Mouse (Mus musculus) liver, embryonic 13.5 days (tissue): ENCODE results near the gene Plxdc2. TPM values are rescaled to one million over a fixed set of nuclear protein-coding genes. Genes with fewer than 3 reads are reported as not detected.

Experiments used
- ATAC-seq: fragments of 200-750 bp; cut with Nextera tagmentation; 2 replicates; pipeline ENCODE4 v1.8.0; 2017; ENCODE audit warnings: low read depth, mild to moderate bottlenecking, moderate number of reproducible peaks, moderate library complexity
- DNase-seq: peaks from one replicate; pipeline ENCODE4 v3.0.0; 2022
- H3K27ac ChIP-seq: fragments of 300-500 bp; sonication (generic); 2 replicates; pipeline ENCODE4 v1.5.1; 2015; ENCODE audit warnings: moderate library complexity, mild to moderate bottlenecking, inconsistent platforms
- H3K27me3 ChIP-seq: fragments of 300-500 bp; sonication (generic); 2 replicates; pipeline ENCODE4 v1.6.1; 2015; ENCODE audit warnings: mild to moderate bottlenecking, inconsistent platforms
- H3K36me3 ChIP-seq: fragments of 300-500 bp; sonication (generic); 2 replicates; pipeline ENCODE4 v1.6.1; 2015; ENCODE audit warnings: mild to moderate bottlenecking, inconsistent platforms
- H3K4me1 ChIP-seq: fragments of 300-500 bp; sonication (generic); replicated peaks from 2 replicates; pipeline ENCODE4 v1.6.1; 2015; ENCODE audit warnings: inconsistent platforms
- H3K4me2 ChIP-seq: fragments of 300-500 bp; sonication (generic); 2 replicates; pipeline ENCODE4 v1.6.1; 2015; ENCODE audit warnings: inconsistent platforms, mild to moderate bottlenecking, moderate library complexity
- H3K4me3 ChIP-seq: fragments of 300-500 bp; sonication (generic); replicated peaks from 2 replicates; pipeline ENCODE4 v1.5.1; 2015; ENCODE audit warnings: mild to moderate bottlenecking, inconsistent platforms
- H3K9ac ChIP-seq: fragments of 300-500 bp; sonication (generic); 2 replicates; pipeline ENCODE4 v1.6.1; 2015; ENCODE audit warnings: mild to moderate bottlenecking, inconsistent platforms
- H3K9me3 ChIP-seq: fragments of 300-500 bp; sonication (generic); replicated peaks from 2 replicates; pipeline ENCODE4 v1.6.1; 2016; ENCODE audit warnings: inconsistent platforms
- WGBS: fragments of 180-500 bp; shearing (Covaris S2); methylation state at CpG from one replicate; pipeline ENCODE4 v1.1.7; 2015; ENCODE audit not compliant: insufficient replicate concordance; 5-methylcytosine and 5-hydroxymethylcytosine counted together
- polyA plus RNA-seq: library from polyadenylated mRNA; unstranded; fragments of >200 nt; fragmentation: Nextera tagmentation; extraction: Ambion mirVana; gene quantifications from 2 replicates; pipeline ENCODE4 v1.2.1, GENCODE M21; 2015

Plxdc2 gene
- polyA plus RNA-seq, 1 experiment from 2014 or later: 1.6 TPM

GRCm38 (mm10) chr2:16439030-16439429 lies 82.9 kb downstream of the Plxdc2 start:
- Histone ChIP-seq H3K27me3 (no peaks in the 10 kb centered on the region), H3K4me3 (no peak overlapping the region), H3K9ac (no peak overlapping the region), H3K36me3 (no peaks in the 10 kb centered on the region), H3K9me3 (no peaks in the 10 kb centered on the region), H3K4me2 (no peak overlapping the region), H3K4me1 (no peaks in the 10 kb centered on the region), H3K27ac (no peak overlapping the region)
- WGBS: 64% methylated on average over 5 of the region's 5 CpGs
- DNase-seq: no peak
- no peak for ATAC-seq

- Histone ChIP-seq H3K4me1 (no peaks in the 10 kb centered on the region), H3K27ac (no peak overlapping the region), H3K36me3 (no peaks in the 10 kb centered on the region), H3K9ac (no peak overlapping the region), H3K9me3 (no peaks in the 10 kb centered on the region), H3K27me3 (no peaks in the 10 kb centered on the region), H3K4me2 (no peak overlapping the region), H3K4me3 (no peak overlapping the region)
- DNase-seq: no peak
- 59% methylated on average over 2 of the region's 2 CpGs for WGBS
- ATAC-seq: no peak
Measured at GRCm38 (mm10) chr2:16442643-16443042, 86.5 kb downstream of the Plxdc2 start.

DNA sequence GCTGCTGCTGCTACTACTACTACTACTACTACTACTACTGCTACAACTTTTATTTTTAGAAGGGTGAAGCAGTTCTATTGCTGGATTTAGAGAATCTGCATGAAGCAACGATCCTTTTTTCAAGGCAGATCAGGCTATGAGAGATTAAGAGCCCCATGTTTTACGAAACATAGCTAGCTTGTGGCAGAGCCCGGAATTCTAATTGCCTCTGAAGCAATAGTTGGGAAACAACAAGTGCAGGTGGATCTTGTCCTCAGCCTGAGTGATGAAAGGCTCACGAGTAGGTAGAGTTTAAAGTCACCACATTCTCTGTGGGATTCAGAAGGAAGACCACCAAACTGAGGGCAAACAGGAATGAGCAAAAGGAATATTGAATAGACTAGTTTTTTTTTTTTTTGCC lies 91.8 kb downstream of the Plxdc2 start:
- no peaks in the 10 kb centered on the region for H3K27me3 ChIP-seq
- DNase-seq (no peak), ATAC-seq (no peak)
- H3K9me3 ChIP-seq: no peaks in the 10 kb centered on the region
- H3K4me3 ChIP-seq: no peak overlapping the region
- WGBS: 59% methylated on average over 4 of the region's 4 CpGs
- no peaks in the 10 kb centered on the region for H3K4me1 ChIP-seq
- no peaks in the 10 kb centered on the region for H3K36me3 ChIP-seq
- H3K9ac ChIP-seq: no peak overlapping the region
- H3K4me2 ChIP-seq: no peak overlapping the region
- H3K27ac ChIP-seq: no peak overlapping the region

DNA sequence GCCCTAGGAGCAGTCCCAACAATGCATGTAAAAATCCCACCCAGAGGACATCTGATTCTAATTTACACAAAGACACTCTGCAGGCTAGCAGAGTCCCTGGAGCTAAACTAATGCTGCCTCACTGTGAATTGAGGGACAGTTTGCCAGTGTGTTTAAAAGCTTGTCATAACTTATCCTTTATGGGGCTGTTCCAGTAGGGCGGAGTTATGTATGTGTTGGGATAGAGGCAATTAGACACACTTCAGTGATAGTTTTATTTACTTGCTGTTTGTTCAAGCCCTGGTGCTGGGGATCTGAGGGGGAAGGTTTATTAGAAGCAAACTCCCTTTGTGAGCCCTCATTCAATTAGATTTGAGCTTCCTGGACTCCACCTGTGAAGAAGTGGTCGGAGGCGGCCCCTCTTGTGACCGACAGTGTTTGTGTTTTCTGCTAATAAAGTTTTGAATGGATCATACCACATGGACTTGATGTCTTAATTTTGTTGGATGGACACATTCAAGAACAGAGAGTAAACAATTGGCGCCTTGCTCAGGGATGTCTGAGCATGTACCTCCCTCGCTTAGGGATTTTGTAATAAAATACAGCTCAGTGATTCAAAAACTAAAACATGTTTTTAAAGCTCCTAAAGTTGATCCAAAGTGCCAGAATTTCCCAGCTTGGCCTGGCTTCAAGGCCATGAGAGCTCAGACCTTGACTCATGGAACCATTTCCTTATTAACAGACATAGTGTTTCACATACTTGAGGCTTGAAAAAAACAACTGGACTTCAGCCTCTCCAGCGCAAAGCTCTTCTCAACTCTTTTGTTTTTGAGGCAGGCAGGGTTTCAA lies 94.9 kb downstream of the Plxdc2 start:
- WGBS: 76% methylated on average over 7 of the region's 7 CpGs
- Histone ChIP-seq H3K9ac (no peak overlapping the region), H3K4me3 (no peak overlapping the region), H3K27me3 (no peaks in the 10 kb centered on the region), H3K4me1 (no peaks in the 10 kb centered on the region), H3K9me3 (no peaks in the 10 kb centered on the region), H3K27ac (no peak overlapping the region), H3K4me2 (no peak overlapping the region), H3K36me3 (no peaks in the 10 kb centered on the region)
- DNase-seq (no peak), ATAC-seq (no peak)

DNA sequence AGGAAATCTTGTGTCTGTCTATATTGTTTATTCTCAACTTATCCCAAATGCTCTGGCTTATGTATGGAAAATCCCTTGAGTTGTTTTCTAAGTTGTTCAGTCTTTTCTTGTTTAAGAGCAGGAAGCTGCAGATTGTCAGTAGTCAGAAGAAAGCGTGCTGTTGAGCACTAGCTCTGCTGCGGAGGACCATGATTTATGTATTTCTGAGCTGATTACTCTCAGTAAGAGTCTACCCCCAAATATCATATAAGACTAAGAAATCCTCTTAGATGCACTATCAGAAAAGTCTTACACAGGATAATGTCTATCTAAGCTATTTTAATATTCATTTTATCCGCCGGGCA lies 95.5 kb downstream of the Plxdc2 start:
- Histone ChIP-seq H3K4me1 (no peaks in the 10 kb centered on the region), H3K36me3 (no peaks in the 10 kb centered on the region), H3K4me2 (no peak overlapping the region), H3K27me3 (no peaks in the 10 kb centered on the region), H3K9me3 (no peaks in the 10 kb centered on the region), H3K9ac (no peak overlapping the region), H3K4me3 (no peak overlapping the region), H3K27ac (no peak overlapping the region)
- no peak for ATAC-seq
- WGBS: 76% methylated on average over 4 of the region's 4 CpGs
- DNase-seq: no peak

- Histone ChIP-seq H3K9ac (no peak overlapping the region), H3K4me3 (no peak overlapping the region), H3K4me1 (no peaks in the 10 kb centered on the region), H3K27me3 (no peaks in the 10 kb centered on the region), H3K4me2 (no peak overlapping the region), H3K9me3 (no peaks in the 10 kb centered on the region), H3K36me3 (no peaks in the 10 kb centered on the region), H3K27ac (no peak overlapping the region)
- ATAC-seq: no peak
- WGBS: 62% methylated on average over 3 of the region's 3 CpGs
- DNase-seq: no peak
Measured at GRCm38 (mm10) chr2:16452080-16452479, 96.0 kb downstream of the Plxdc2 start.

DNA sequence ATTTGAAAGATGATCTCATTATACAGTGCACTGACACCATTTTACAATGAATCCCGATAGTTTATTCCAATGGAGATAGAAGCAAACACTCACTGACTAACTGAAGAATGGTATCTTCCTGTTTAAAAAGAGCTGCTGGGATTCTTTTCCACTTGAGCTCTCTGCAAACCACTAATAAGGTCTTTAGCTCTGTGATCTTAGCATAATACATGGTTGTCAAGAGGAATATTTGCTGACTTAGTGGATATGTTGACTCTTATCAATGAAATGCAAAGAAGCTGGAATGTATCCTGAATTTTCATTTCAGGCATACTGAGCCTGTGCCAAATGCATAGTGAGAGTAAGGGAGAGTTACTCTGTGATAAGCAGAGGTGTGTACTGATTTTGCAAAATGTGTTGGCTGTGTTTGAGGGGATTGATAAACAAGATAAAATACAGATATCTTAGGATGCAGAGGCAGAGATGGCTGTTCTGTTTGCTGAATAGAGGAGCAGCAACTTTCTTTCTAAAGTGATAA lies 100.2 kb downstream of the Plxdc2 start:
- no peaks in the 10 kb centered on the region for H3K9me3 ChIP-seq
- H3K4me2 ChIP-seq: no peak overlapping the region
- H3K9ac ChIP-seq: no peak overlapping the region
- H3K27me3 ChIP-seq: no peaks in the 10 kb centered on the region
- 76% methylated on average over 1 of the region's 1 CpGs for WGBS
- no peaks in the 10 kb centered on the region for H3K36me3 ChIP-seq
- DNase-seq (no peak), ATAC-seq (no peak)
- H3K27ac ChIP-seq: no peak overlapping the region
- H3K4me3 ChIP-seq: no peak overlapping the region
- no peaks in the 10 kb centered on the region for H3K4me1 ChIP-seq

- Histone ChIP-seq H3K27ac (no peak overlapping the region), H3K4me3 (no peak overlapping the region), H3K4me2 (no peak overlapping the region), H3K27me3 (no peaks in the 10 kb centered on the region), H3K9me3 (no peaks in the 10 kb centered on the region), H3K4me1 (no peaks in the 10 kb centered on the region), H3K36me3 (no peaks in the 10 kb centered on the region), H3K9ac (no peak overlapping the region)
- WGBS: 34% methylated on average over 1 of the region's 1 CpGs
- no peak for DNase-seq
- no peak for ATAC-seq
Measured at GRCm38 (mm10) chr2:16459490-16459889, 103.4 kb downstream of the Plxdc2 start.

- no peaks in the 10 kb centered on the region for H3K36me3 ChIP-seq
- no peaks in the 10 kb centered on the region for H3K9me3 ChIP-seq
- H3K4me3 ChIP-seq: no peak overlapping the region
- H3K9ac ChIP-seq: no peak overlapping the region
- H3K4me2 ChIP-seq: no peak overlapping the region
- WGBS: 60% methylated on average over 3 of the region's 3 CpGs
- no peak for DNase-seq
- H3K27me3 ChIP-seq: no peaks in the 10 kb centered on the region
- ATAC-seq: no peak
- no peaks in the 10 kb centered on the region for H3K4me1 ChIP-seq
- no peak overlapping the region for H3K27ac ChIP-seq
Measured at GRCm38 (mm10) chr2:16470099-16470498, 114.0 kb downstream of the Plxdc2 start.

DNA sequence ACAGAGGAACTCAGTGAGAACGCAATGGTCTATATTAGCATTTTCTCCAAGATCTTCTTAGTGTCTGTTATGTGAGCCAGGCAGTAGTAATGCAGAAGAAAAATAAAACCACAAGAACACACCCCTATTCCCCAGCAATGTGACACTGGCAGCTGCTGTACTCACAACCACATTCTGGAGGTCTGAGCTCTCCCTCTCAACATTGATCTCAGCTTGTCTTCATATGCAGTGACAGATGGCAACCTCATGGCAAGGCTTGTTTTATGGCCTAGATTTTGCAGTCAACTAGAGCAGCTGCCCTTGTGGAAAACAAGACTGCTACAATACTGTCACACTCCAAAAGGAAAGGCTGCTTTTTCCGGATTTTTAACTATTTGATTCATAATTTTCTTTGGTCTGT lies 127.8 kb downstream of the Plxdc2 start:
- WGBS: 63% methylated on average over 2 of the region's 2 CpGs
- Histone ChIP-seq H3K4me1 (no peaks in the 10 kb centered on the region), H3K4me3 (no peak overlapping the region), H3K4me2 (no peak overlapping the region), H3K27me3 (no peaks in the 10 kb centered on the region), H3K9ac (no peak overlapping the region), H3K27ac (no peak overlapping the region), H3K9me3 (no peaks in the 10 kb centered on the region), H3K36me3 (no peaks in the 10 kb centered on the region)
- DNase-seq (no peak), ATAC-seq (no peak)

DNA sequence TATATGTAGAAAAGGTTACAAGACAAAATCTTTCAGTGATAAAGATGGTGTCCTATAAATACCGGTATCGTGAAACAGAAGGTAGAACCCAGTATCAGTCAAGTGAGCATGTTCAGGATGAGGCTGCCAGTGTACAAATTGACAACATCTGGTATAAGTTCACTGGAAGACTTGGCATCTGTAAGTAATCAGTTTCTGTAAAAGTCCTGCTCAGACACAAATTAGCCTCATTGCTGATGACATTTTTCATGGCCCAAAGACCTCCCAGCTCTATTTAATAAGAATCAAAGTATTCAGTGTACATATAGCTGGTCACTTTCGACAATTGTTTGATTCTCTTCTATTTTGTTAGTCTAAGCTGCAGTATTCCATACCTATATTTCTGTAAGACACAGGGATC lies 129.9 kb downstream of the Plxdc2 start:
- Histone ChIP-seq H3K4me2 (no peak overlapping the region), H3K36me3 (no peaks in the 10 kb centered on the region), H3K27me3 (no peaks in the 10 kb centered on the region), H3K4me3 (no peak overlapping the region), H3K9ac (no peak overlapping the region), H3K9me3 (no peaks in the 10 kb centered on the region), H3K27ac (no peak overlapping the region), H3K4me1 (no peaks in the 10 kb centered on the region)
- WGBS: 63% methylated on average over 3 of the region's 3 CpGs
- ATAC-seq (no peak), DNase-seq (no peak)

- Histone ChIP-seq H3K4me3 (no peak overlapping the region), H3K4me1 (no peaks in the 10 kb centered on the region), H3K9me3 (no peaks in the 10 kb centered on the region), H3K36me3 (no peaks in the 10 kb centered on the region), H3K9ac (no peak overlapping the region), H3K27ac (no peak overlapping the region), H3K4me2 (no peak overlapping the region), H3K27me3 (no peaks in the 10 kb centered on the region)
- DNase-seq: no peak
- 25% methylated on average over 3 of the region's 3 CpGs for WGBS
- ATAC-seq: no peak
Measured at GRCm38 (mm10) chr2:16491242-16491641, 135.1 kb downstream of the Plxdc2 start.
